Mouse (Mus musculus) forebrain, embryonic 15.5 days (tissue): ENCODE measurements around the gene Gtdc1. TPM values are rescaled to one million over a fixed set of nuclear protein-coding genes. Genes with fewer than 3 reads are reported as not detected.
"Not testable (repeated sequence)": the region's sequence is repeated elsewhere in the genome, so short reads cannot be mapped to it uniquely, and the experiment has no call there.

Experiments used
- ATAC-seq: fragments of 200-750 bp; cut with Nextera tagmentation; replicated peaks from 2 replicates; pipeline ENCODE4 v1.8.0; 2017; ENCODE audit warnings: mild to moderate bottlenecking, moderate TSS enrichment, moderate library complexity
- H3K27ac ChIP-seq: fragments of 300-500 bp; sonication (generic); replicated peaks from 2 replicates; pipeline ENCODE4 v1.5.1; 2015; ENCODE audit warnings: mild to moderate bottlenecking, inconsistent platforms
- H3K27me3 ChIP-seq: fragments of 300-500 bp; sonication (generic); 2 replicates; pipeline ENCODE4 v1.6.1; 2015; ENCODE audit warnings: inconsistent platforms
- H3K36me3 ChIP-seq: fragments of 300-500 bp; sonication (generic); 2 replicates; pipeline ENCODE4 v1.6.1; 2015; ENCODE audit warnings: mild to moderate bottlenecking, inconsistent platforms
- H3K4me1 ChIP-seq: fragments of 300-500 bp; sonication (generic); 2 replicates; pipeline ENCODE4 v1.6.1; 2015; ENCODE audit warnings: inconsistent platforms
- H3K4me2 ChIP-seq: fragments of 300-500 bp; sonication (generic); replicated peaks from 2 replicates; pipeline ENCODE4 v1.6.1; 2015; ENCODE audit warnings: mild to moderate bottlenecking, inconsistent platforms
- H3K4me3 ChIP-seq: fragments of 300-500 bp; sonication (generic); 2 replicates; pipeline ENCODE4 v1.5.1; 2015; ENCODE audit warnings: mild to moderate bottlenecking, inconsistent platforms
- H3K9ac ChIP-seq: fragments of 300-500 bp; sonication (generic); replicated peaks from 2 replicates; pipeline ENCODE4 v1.6.1; 2015; ENCODE audit warnings: mild to moderate bottlenecking, inconsistent platforms
- H3K9me3 ChIP-seq: fragments of 300-500 bp; sonication (generic); 2 replicates; pipeline ENCODE4 v1.6.1; 2016; ENCODE audit warnings: inconsistent platforms
- WGBS: fragments of 180-500 bp; shearing (Covaris S2); methylation state at CpG from one replicate; pipeline ENCODE4 v1.1.7; 2015; ENCODE audit warnings: mixed read lengths; 5-methylcytosine and 5-hydroxymethylcytosine counted together
- polyA plus RNA-seq: library from polyadenylated mRNA; unstranded; fragments of >200 nt; fragmentation: Nextera tagmentation; extraction: Ambion mirVana; gene quantifications from 2 replicates; pipeline ENCODE4 v1.2.1, GENCODE M21; 2015

The Gtdc1 gene
- polyA plus RNA-seq, 1 experiment from 2014 or later, result 35.9 TPM

- Histone ChIP-seq H3K27ac (no peak overlapping the region), H3K9ac (no peak overlapping the region), H3K4me3 (no peak overlapping the region), H3K4me1 (no peaks in the 10 kb centered on the region), H3K9me3 (no peaks in the 10 kb centered on the region), H3K27me3 (no peaks in the 10 kb centered on the region), H3K36me3 (no peaks in the 10 kb centered on the region), H3K4me2 (no peak overlapping the region)
- no peak for ATAC-seq
- WGBS, result 68% methylated on average over 3 of the region's 3 CpGs
These were observed 296.4 kb downstream of the Gtdc1 start for GRCm38 (mm10) chr2:44631064-44631463.

- no peak for ATAC-seq
- no peak overlapping the region for H3K9ac ChIP-seq
- no peaks in the 10 kb centered on the region for H3K36me3 ChIP-seq
- no peaks in the 10 kb centered on the region for H3K9me3 ChIP-seq
- H3K27me3 ChIP-seq, result no peaks in the 10 kb centered on the region
- H3K4me1 ChIP-seq, result no peaks in the 10 kb centered on the region
- no peak overlapping the region for H3K27ac ChIP-seq
- 89% methylated on average over 1 of the region's 1 CpGs for WGBS
- no peak overlapping the region for H3K4me3 ChIP-seq
- no peak overlapping the region for H3K4me2 ChIP-seq
These were observed 298.7 kb downstream of the Gtdc1 start for GRCm38 (mm10) chr2:44628778-44629177.

GRCm38 (mm10) chr2:44625154-44625553 is 302.3 kb downstream of the Gtdc1 start:
- no peak for ATAC-seq
- Histone ChIP-seq H3K36me3 (no peaks in the 10 kb centered on the region), H3K4me1 (no peaks in the 10 kb centered on the region), H3K27ac (no peak overlapping the region), H3K4me2 (no peak overlapping the region), H3K4me3 (no peak overlapping the region), H3K9ac (no peak overlapping the region), H3K9me3 (no peaks in the 10 kb centered on the region), H3K27me3 (no peaks in the 10 kb centered on the region)
- 37% methylated on average over 3 of the region's 3 CpGs for WGBS

- Histone ChIP-seq H3K4me1 (no peaks in the 10 kb centered on the region), H3K4me2 (no peak overlapping the region), H3K9ac (no peak overlapping the region), H3K9me3 (no peaks in the 10 kb centered on the region), H3K27ac (no peak overlapping the region), H3K4me3 (no peak overlapping the region), H3K27me3 (no peaks in the 10 kb centered on the region), H3K36me3 (no peaks in the 10 kb centered on the region)
- no peak for ATAC-seq
- 92% methylated on average over 3 of the region's 3 CpGs for WGBS
These were observed 305.0 kb downstream of the Gtdc1 start for GRCm38 (mm10) chr2:44622471-44622870.

- not testable (repeated sequence) for H3K4me2 ChIP-seq, H3K9me3 ChIP-seq, H3K27me3 ChIP-seq, ATAC-seq, H3K4me3 ChIP-seq, H3K4me1 ChIP-seq, H3K27ac ChIP-seq, H3K9ac ChIP-seq, H3K36me3 ChIP-seq
- WGBS, result 96% methylated on average over 3 of the region's 3 CpGs
These were observed 327.8 kb downstream of the Gtdc1 start for GRCm38 (mm10) chr2:44599653-44600052.

GRCm38 (mm10) chr2:44594276-44594675 is 333.2 kb downstream of the Gtdc1 start:
- no peaks in the 10 kb centered on the region for H3K9me3 ChIP-seq
- H3K9ac ChIP-seq, result no peak overlapping the region
- no peaks in the 10 kb centered on the region for H3K27me3 ChIP-seq
- H3K27ac ChIP-seq, result no peak overlapping the region
- WGBS, result 83% methylated on average over 1 of the region's 1 CpGs
- H3K4me3 ChIP-seq, result no peak overlapping the region
- no peak overlapping the region for H3K4me2 ChIP-seq
- no peaks in the 10 kb centered on the region for H3K36me3 ChIP-seq
- H3K4me1 ChIP-seq, result no peaks in the 10 kb centered on the region
- ATAC-seq, result no peak

- Histone ChIP-seq H3K9me3 (no peaks in the 10 kb centered on the region), H3K4me1 (no peaks in the 10 kb centered on the region), H3K36me3 (no peaks in the 10 kb centered on the region), H3K27ac (no peak overlapping the region), H3K4me3 (no peak overlapping the region), H3K9ac (no peak overlapping the region), H3K4me2 (no peak overlapping the region), H3K27me3 (no peaks in the 10 kb centered on the region)
- WGBS, result 36% methylated on average over 4 of the region's 4 CpGs
- ATAC-seq, result peak; percentile 41; the same call in 1 of the 2 replicates
These were observed 336.6 kb downstream of the Gtdc1 start for GRCm38 (mm10) chr2:44590881-44591280.

GRCm38 (mm10) chr2:44584061-44584460 is 343.4 kb downstream of the Gtdc1 start:
- Histone ChIP-seq H3K27ac (no peak overlapping the region), H3K4me3 (no peak overlapping the region), H3K9me3 (no peaks in the 10 kb centered on the region), H3K4me1 (no peaks in the 10 kb centered on the region), H3K9ac (no peak overlapping the region), H3K36me3 (no peaks in the 10 kb centered on the region), H3K27me3 (no peaks in the 10 kb centered on the region), H3K4me2 (no peak overlapping the region)
- no peak for ATAC-seq

- Histone ChIP-seq H3K9ac (no peak overlapping the region), H3K4me2 (no peak overlapping the region), H3K36me3 (no peaks in the 10 kb centered on the region), H3K9me3 (no peaks in the 10 kb centered on the region), H3K4me3 (no peak overlapping the region), H3K27ac (no peak overlapping the region), H3K27me3 (no peaks in the 10 kb centered on the region), H3K4me1 (no peaks in the 10 kb centered on the region)
- no peak for ATAC-seq
These were observed 344.0 kb downstream of the Gtdc1 start for GRCm38 (mm10) chr2:44583491-44583890.

GRCm38 (mm10) chr2:44571810-44572209 is 355.6 kb downstream of the Gtdc1 start:
- H3K27ac ChIP-seq, result no peak overlapping the region
- no peak overlapping the region for H3K9ac ChIP-seq
- H3K4me2 ChIP-seq, result no peak overlapping the region
- no peak for ATAC-seq
- H3K36me3 ChIP-seq, result no peaks in the 10 kb centered on the region
- H3K9me3 ChIP-seq, result no peaks in the 10 kb centered on the region
- no peaks in the 10 kb centered on the region for H3K27me3 ChIP-seq
- no peak overlapping the region for H3K4me3 ChIP-seq
- 55% methylated on average over 3 of the region's 3 CpGs for WGBS
- H3K4me1 ChIP-seq, result peaks cover 40% of the 10 kb centered on the region

GRCm38 (mm10) chr2:44571156-44571555 is 356.3 kb downstream of the Gtdc1 start:
- 21% methylated on average over 9 of the region's 9 CpGs for WGBS
- H3K36me3 ChIP-seq, result no peaks in the 10 kb centered on the region
- no peaks in the 10 kb centered on the region for H3K9me3 ChIP-seq
- H3K4me1 ChIP-seq, result peaks cover 39% of the 10 kb centered on the region
- no peak overlapping the region; the same call in 1 of the 2 replicates for H3K9ac ChIP-seq
- peak overlapping the region; percentile 17 for H3K4me2 ChIP-seq
- no peaks in the 10 kb centered on the region for H3K27me3 ChIP-seq
- H3K27ac ChIP-seq, result peak overlapping the region; percentile 63
- no peak for ATAC-seq
- H3K4me3 ChIP-seq, result no peak overlapping the region

GRCm38 (mm10) chr2:44569140-44569952 is 358.1 kb downstream of the Gtdc1 start:
- Histone ChIP-seq H3K9me3 (no peaks in the 10 kb centered on the region), H3K36me3 (no peaks in the 10 kb centered on the region), H3K27ac (no peak overlapping the region), H3K9ac (no peak overlapping the region), H3K4me2 (no peak overlapping the region), H3K4me3 (no peak overlapping the region), H3K4me1 (peaks cover 33% of the 10 kb centered on the region), H3K27me3 (no peaks in the 10 kb centered on the region)
- WGBS, result 61% methylated on average over 7 of the region's 7 CpGs
- no peak for ATAC-seq
